Mouse (Mus musculus) lung, postnatal 10 days (tissue): ENCODE data around the gene Arsb.

ENCODE experiments used
- DNase-seq: peaks from one replicate; pipeline ENCODE4 v3.0.0; 2021

Arsb gene

GRCm38 (mm10) chr13:93771588-93772278, at the start of gene Arsb:
Gene Arsb (plus strand): TSS chr13:93771630.
- peak; percentile 90 for DNase-seq

GRCm38 (mm10) chr13:93721916-93722315, 49.5 kb upstream of the Arsb start:
- no peak for DNase-seq

GRCm38 (mm10) chr13:93723455-93723854, 48.0 kb upstream of the Arsb start:
- DNase-seq: no peak

- DNase-seq: peak; percentile 26
Measured at GRCm38 (mm10) chr13:93724206-93724605, 47.2 kb upstream of the Arsb start.

GRCm38 (mm10) chr13:93735131-93735636, 36.2 kb upstream of the Arsb start:
- DNase-seq: no peak

- no peak for DNase-seq
Measured at GRCm38 (mm10) chr13:93744118-93744517, 27.3 kb upstream of the Arsb start.

- no peak for DNase-seq
Measured at GRCm38 (mm10) chr13:93752597-93753400, 18.6 kb upstream of the Arsb start.

- no peak for DNase-seq
Measured at GRCm38 (mm10) chr13:93755084-93755483, 16.3 kb upstream of the Arsb start.

- DNase-seq: no peak
Measured at GRCm38 (mm10) chr13:93756674-93757073, 14.8 kb upstream of the Arsb start.

GRCm38 (mm10) chr13:93757514-93757913, 13.9 kb upstream of the Arsb start:
- no peak for DNase-seq

GRCm38 (mm10) chr13:93758149-93758898, 13.1 kb upstream of the Arsb start:
- no peak for DNase-seq

GRCm38 (mm10) chr13:93761831-93762230, 9.6 kb upstream of the Arsb start:
- DNase-seq: no peak

- no peak for DNase-seq
Measured at GRCm38 (mm10) chr13:93762879-93763278, 8.6 kb upstream of the Arsb start.

- no peak for DNase-seq
Measured at GRCm38 (mm10) chr13:93764321-93764973, 7.0 kb upstream of the Arsb start.

GRCm38 (mm10) chr13:93771031-93771587, 321 bp upstream of the Arsb start:
- no peak for DNase-seq

- no peak for DNase-seq
Measured at GRCm38 (mm10) chr13:93772279-93772636, 828 bp downstream of the Arsb start.

GRCm38 (mm10) chr13:93772861-93773260, 1.4 kb downstream of the Arsb start:
- DNase-seq: no peak

- DNase-seq: no peak
Measured at GRCm38 (mm10) chr13:93773704-93774315, 2.4 kb downstream of the Arsb start.

GRCm38 (mm10) chr13:93782823-93783222, 11.4 kb downstream of the Arsb start:
- no peak for DNase-seq

GRCm38 (mm10) chr13:93785329-93785728, 13.9 kb downstream of the Arsb start:
- DNase-seq: no peak

- DNase-seq: no peak
Measured at GRCm38 (mm10) chr13:93786051-93786450, 14.6 kb downstream of the Arsb start.

- peak; percentile 53 for DNase-seq
Measured at GRCm38 (mm10) chr13:93787647-93788046, 16.2 kb downstream of the Arsb start.
